ENCODE assay signal across 1 mouse cellular context in genomic region chr11:59262308-59262707, GRCm38 (mm10).
TF ChIP-seq lines count a peak whose summit lies in the region.

No protein-coding gene starts in this region.

TF ChIP-seq in MEL, 35 proteins besides CTCF, POLR2A, EP300 and RAD21:
- TF ChIP-seq KAT2A (conservative IDR thresholded peaks at IDR 0.05; ENCODE audit: low read depth, low read length) (no peak), MAFK (IDR thresholded peaks at IDR 0.05; ENCODE audit: borderline replicate concordance, low read depth, low read length) (peak; percentile 78; the same call in 1 of the 2 replicates)
TF ChIP-seq in MEL: peak in this region for 1.
